Mouse (Mus musculus): ENCODE measurements around the gene 6030468B19Rik. TPM values are rescaled to one million over a fixed set of nuclear protein-coding genes. Genes with fewer than 3 reads are reported as not detected.

The 6030468B19Rik gene
- not detected for total RNA-seq (2021)

GRCm38 (mm10) chr11:117797511-117798159, at the start of gene 6030468B19Rik:
6030468B19Rik (plus strand) TSS chr11:117797660.
- DNase-seq = no peak

GRCm38 (mm10) chr11:117748628-117749027, 48.8 kb upstream of the 6030468B19Rik start:
- no peak for DNase-seq

- no peak for DNase-seq
Measured at GRCm38 (mm10) chr11:117749414-117749813, 48.0 kb upstream of the 6030468B19Rik start.

GRCm38 (mm10) chr11:117751544-117751943, 45.9 kb upstream of the 6030468B19Rik start:
- DNase-seq = no peak

- no peak for DNase-seq
Measured at GRCm38 (mm10) chr11:117755891-117756290, 41.6 kb upstream of the 6030468B19Rik start.

GRCm38 (mm10) chr11:117759267-117759666, 38.2 kb upstream of the 6030468B19Rik start:
- DNase-seq = no peak

- no peak for DNase-seq
Measured at GRCm38 (mm10) chr11:117760374-117761119, 36.9 kb upstream of the 6030468B19Rik start.

- DNase-seq = no peak
Measured at GRCm38 (mm10) chr11:117761801-117762200, 35.7 kb upstream of the 6030468B19Rik start.

- no peak for DNase-seq
Measured at GRCm38 (mm10) chr11:117762246-117762645, 35.2 kb upstream of the 6030468B19Rik start.

- DNase-seq = no peak
Measured at GRCm38 (mm10) chr11:117764319-117764718, 33.1 kb upstream of the 6030468B19Rik start.

- DNase-seq = no peak
Measured at GRCm38 (mm10) chr11:117765361-117765760, 32.1 kb upstream of the 6030468B19Rik start.

- no peak for DNase-seq
Measured at GRCm38 (mm10) chr11:117766275-117766674, 31.2 kb upstream of the 6030468B19Rik start.

- DNase-seq = no peak
Measured at GRCm38 (mm10) chr11:117768725-117769682, 28.5 kb upstream of the 6030468B19Rik start.

GRCm38 (mm10) chr11:117769683-117770047, 27.8 kb upstream of the 6030468B19Rik start:
- DNase-seq = no peak

- no peak for DNase-seq
Measured at GRCm38 (mm10) chr11:117770407-117770806, 27.1 kb upstream of the 6030468B19Rik start.

GRCm38 (mm10) chr11:117772352-117772751, 25.1 kb upstream of the 6030468B19Rik start:
- no peak for DNase-seq

GRCm38 (mm10) chr11:117774925-117775324, 22.5 kb upstream of the 6030468B19Rik start:
- no peak for DNase-seq

- DNase-seq = no peak
Measured at GRCm38 (mm10) chr11:117775540-117775939, 21.9 kb upstream of the 6030468B19Rik start.

GRCm38 (mm10) chr11:117776085-117776792, 21.2 kb upstream of the 6030468B19Rik start:
- no peak for DNase-seq

GRCm38 (mm10) chr11:117777111-117777510, 20.3 kb upstream of the 6030468B19Rik start:
- no peak for DNase-seq

- DNase-seq = no peak
Measured at GRCm38 (mm10) chr11:117778031-117778430, 19.4 kb upstream of the 6030468B19Rik start.

GRCm38 (mm10) chr11:117778851-117779433, 18.5 kb upstream of the 6030468B19Rik start:
- DNase-seq = peak; percentile 54

Data from heart, postnatal 4 days (tissue).